Mouse (Mus musculus) G1E (cell line): ENCODE results near the gene Cntd1. TPM values are rescaled to one million over a fixed set of nuclear protein-coding genes. Genes with fewer than 3 reads are reported as not detected.

ENCODE experiments used
- ATAC-seq: 2 replicates; pipeline ENCODE4 v1.8.0; 2016; ENCODE audit warnings: mild to moderate bottlenecking; ENCODE audit not compliant: insufficient number of reproducible peaks, poor library complexity, low FRiP score, severe bottlenecking; ENCODE audit errors: extremely low read depth
- DNase-seq: peaks from one replicate; pipeline ENCODE4 v3.0.0; 2012; ENCODE audit warnings: low spot score
- H3K27me3 ChIP-seq: 2 replicates; pipeline ENCODE4 v1.6.1; 2012; ENCODE audit warnings: mild to moderate bottlenecking, low read length, inconsistent platforms; ENCODE audit not compliant: insufficient read depth
- H3K36me3 ChIP-seq: replicated peaks from 2 replicates; pipeline ENCODE3; 2012; ENCODE audit warnings: mild to moderate bottlenecking, inconsistent platforms
- H3K4me1 ChIP-seq: 2 replicates; pipeline ENCODE4 v1.6.1; 2012; ENCODE audit warnings: low read depth, low read length, inconsistent platforms, mixed read lengths; ENCODE audit not compliant: insufficient read depth
- H3K4me3 ChIP-seq: 2 replicates; pipeline ENCODE4 v1.5.1; 2012; ENCODE audit warnings: low read depth, mild to moderate bottlenecking, inconsistent platforms, low read length, moderate library complexity, mixed read lengths
- H3K9me3 ChIP-seq: replicated peaks from 2 replicates; pipeline ENCODE4 v1.6.1; 2012; ENCODE audit warnings: inconsistent platforms
- CTCF ChIP-seq: IDR thresholded peaks from 2 replicates; pipeline ENCODE4 v1.5.1; 2012; ENCODE audit warnings: low read depth, low read length, inconsistent platforms, mixed read lengths
- GATA1 ChIP-seq: IDR thresholded peaks from 2 replicates; pipeline ENCODE4 v1.6.1; 2012; ENCODE audit warnings: borderline replicate concordance, low read length, inconsistent platforms, mixed read lengths
- GATA2 ChIP-seq: IDR thresholded peaks from 2 replicates; pipeline ENCODE4 v1.6.1; 2012; ENCODE audit warnings: low read depth, low read length, inconsistent platforms, borderline replicate concordance
- POLR2AphosphoS5 ChIP-seq: IDR thresholded peaks from 2 replicates; pipeline ENCODE4 v1.6.1; 2012; ENCODE audit warnings: low read depth, low read length, inconsistent platforms; ENCODE audit not compliant: insufficient replicate concordance
- TAL1 ChIP-seq: conservative IDR thresholded peaks from 2 replicates; pipeline ENCODE4 v1.6.1; 2012; ENCODE audit warnings: low read depth, low read length, inconsistent platforms, mixed read lengths
- polyA plus RNA-seq: library from polyadenylated mRNA; stranded (reverse); fragments of >175 nt; gene quantifications from 2 replicates; pipeline ENCODE4 v1.2.3, GENCODE M21; 2012
- total RNA-seq, 2 experiments: library from RNA; stranded (forward) in 1 of 2; stranded (reverse) in 1 of 2; fragments of 200-1000 nt in 1 of 2; fragments of >200 nt in 1 of 2; fragmentation: Nextera tagmentation in 1 of 2; gene quantifications; 2 replicates each; pipeline ENCODE4 v1.2.3; 2014 to 2017

Gene Cntd1
- total and polyA plus RNA-seq, 3 experiments: 0.02 to 1.5 (median 1.1) TPM

DNA sequence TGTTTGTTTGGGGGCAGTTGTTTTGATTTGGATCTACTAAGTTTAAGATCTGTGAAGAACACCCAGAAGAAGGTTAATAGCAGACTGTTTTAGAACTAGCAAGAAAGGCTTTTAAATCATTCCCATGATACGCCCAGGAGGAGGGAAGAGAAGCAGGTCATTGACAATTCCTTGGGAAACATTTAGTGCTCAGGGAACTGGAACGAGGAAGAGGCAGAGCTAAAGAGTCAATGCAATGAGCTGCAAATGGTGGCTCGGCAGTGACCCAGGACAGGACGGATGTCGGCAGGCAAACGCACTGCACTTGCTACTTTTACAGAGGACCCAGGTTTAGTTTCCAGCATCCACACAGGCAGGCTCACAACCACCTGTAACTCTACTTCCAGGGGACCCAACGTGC, 2.0 kb downstream of the Cntd1 start:
- Histone ChIP-seq H3K9me3 (no peaks in the 10 kb centered on the region), H3K4me3 (no peak overlapping the region), H3K36me3 (peaks cover 34% of the 10 kb centered on the region), H3K27me3 (no peaks in the 10 kb centered on the region), H3K4me1 (peaks cover 39% of the 10 kb centered on the region)
- no peak for ATAC-seq
- TF ChIP-seq CTCF (no peak), GATA2 (no peak), GATA1 (no peak), POLR2AphosphoS5 (no peak), TAL1 (no peak)
- DNase-seq: no peak

DNA sequence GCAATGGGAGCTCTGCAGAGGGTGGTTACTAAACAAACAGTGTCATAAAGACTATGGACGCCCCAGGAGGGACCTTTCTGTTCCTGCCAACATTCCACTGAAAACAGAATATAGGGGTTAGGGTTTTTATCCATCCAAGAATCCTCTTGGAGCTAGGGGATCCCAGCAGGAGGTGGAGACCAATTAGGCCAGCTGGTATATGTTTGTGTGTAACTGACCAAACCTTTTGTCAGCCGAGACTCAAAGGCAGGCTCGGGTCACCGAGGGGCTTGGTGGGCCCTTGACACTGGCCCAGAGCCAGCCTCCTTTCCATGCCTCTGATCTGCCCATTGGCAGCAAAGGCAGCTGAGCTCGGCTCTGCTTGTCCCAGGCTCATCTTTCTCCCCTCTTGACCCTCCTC, 4.1 kb downstream of the Cntd1 start:
- peaks cover 30% of the 10 kb centered on the region for H3K36me3 ChIP-seq
- no peaks in the 10 kb centered on the region for H3K9me3 ChIP-seq
- TF ChIP-seq GATA1 (no peak), TAL1 (no peak), CTCF (no peak), GATA2 (no peak), POLR2AphosphoS5 (no peak)
- no peaks in the 10 kb centered on the region for H3K27me3 ChIP-seq
- ATAC-seq (no peak), DNase-seq (no peak)
- H3K4me1 ChIP-seq: peaks cover 18% of the 10 kb centered on the region
- H3K4me3 ChIP-seq: no peak overlapping the region

GRCm38 (mm10) chr11:101283805-101284204, 5.0 kb downstream of the Cntd1 start:
- no peaks in the 10 kb centered on the region for H3K27me3 ChIP-seq
- TF ChIP-seq POLR2AphosphoS5 (no peak), CTCF (no peak), GATA2 (no peak), TAL1 (no peak), GATA1 (no peak)
- H3K4me3 ChIP-seq: no peak overlapping the region
- H3K4me1 ChIP-seq: peaks cover 12% of the 10 kb centered on the region
- H3K36me3 ChIP-seq: peaks cover 37% of the 10 kb centered on the region
- DNase-seq (no peak), ATAC-seq (no peak)
- H3K9me3 ChIP-seq: no peaks in the 10 kb centered on the region

DNA sequence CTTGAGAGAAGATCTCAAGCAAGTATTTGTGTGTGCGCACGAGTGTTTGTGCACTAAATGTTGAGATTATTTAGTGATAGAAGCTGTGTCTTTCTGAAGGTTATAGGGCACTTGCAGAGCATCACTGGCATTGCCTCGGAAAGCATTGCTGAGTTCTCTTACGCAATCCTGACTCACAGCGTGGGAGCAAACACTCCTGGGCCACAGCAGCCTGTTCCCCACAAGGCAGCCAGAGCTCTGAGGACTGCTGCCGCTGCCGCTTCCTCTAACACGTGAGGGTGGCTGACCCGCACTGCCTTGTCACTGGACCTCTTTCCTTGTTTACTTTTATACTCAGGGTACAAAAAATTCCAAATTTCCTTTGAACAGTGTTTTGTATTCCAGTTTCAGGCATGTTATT, 8.5 kb downstream of the Cntd1 start:
- H3K27me3 ChIP-seq: no peaks in the 10 kb centered on the region
- H3K4me3 ChIP-seq: no peak overlapping the region
- H3K4me1 ChIP-seq: no peaks in the 10 kb centered on the region
- DNase-seq (no peak), ATAC-seq (no peak)
- H3K9me3 ChIP-seq: no peaks in the 10 kb centered on the region
- TF ChIP-seq GATA2 (no peak), TAL1 (no peak)
- peaks cover 72% of the 10 kb centered on the region for H3K36me3 ChIP-seq

- H3K36me3 ChIP-seq: peaks cover 96% of the 10 kb centered on the region
- H3K4me1 ChIP-seq: no peaks in the 10 kb centered on the region
- no peak for ATAC-seq
- H3K4me3 ChIP-seq: no peak overlapping the region
- H3K9me3 ChIP-seq: no peaks in the 10 kb centered on the region
- no peak for TF ChIP-seq CTCF
- no peak for TF ChIP-seq POLR2AphosphoS5
- TF ChIP-seq TAL1: no peak
- no peak for TF ChIP-seq GATA1
- TF ChIP-seq GATA2: no peak
- DNase-seq: no peak
- no peaks in the 10 kb centered on the region for H3K27me3 ChIP-seq
Measured at GRCm38 (mm10) chr11:101291231-101291630, 12.4 kb downstream of the Cntd1 start.

DNA sequence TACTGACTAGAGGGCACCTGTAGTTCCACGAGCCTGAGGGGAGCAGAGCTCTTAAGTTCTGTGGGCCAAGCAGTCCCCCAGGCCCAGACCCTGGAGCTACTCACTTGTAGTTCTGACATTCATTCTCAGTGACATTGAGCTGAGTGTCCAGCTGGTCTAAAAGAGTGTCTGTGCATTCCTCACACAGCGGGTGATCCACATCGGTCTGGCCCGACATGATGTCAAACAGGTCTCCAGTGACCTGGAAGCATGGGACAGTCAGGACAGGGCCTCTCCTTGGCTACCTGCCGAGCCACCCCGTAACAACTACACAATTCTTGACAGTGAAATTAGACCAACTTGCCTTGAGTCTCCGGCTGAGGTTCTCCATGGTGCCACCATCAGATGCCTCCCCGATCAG, 16.4 kb downstream of the Cntd1 start:
- Histone ChIP-seq H3K4me1 (peaks cover 6% of the 10 kb centered on the region), H3K4me3 (no peak overlapping the region), H3K27me3 (no peaks in the 10 kb centered on the region), H3K36me3 (peaks cover 100% of the 10 kb centered on the region), H3K9me3 (no peaks in the 10 kb centered on the region)
- ATAC-seq (no peak), DNase-seq (no peak)
- TF ChIP-seq TAL1 (no peak), POLR2AphosphoS5 (no peak), CTCF (no peak), GATA1 (no peak), GATA2 (no peak)

DNA sequence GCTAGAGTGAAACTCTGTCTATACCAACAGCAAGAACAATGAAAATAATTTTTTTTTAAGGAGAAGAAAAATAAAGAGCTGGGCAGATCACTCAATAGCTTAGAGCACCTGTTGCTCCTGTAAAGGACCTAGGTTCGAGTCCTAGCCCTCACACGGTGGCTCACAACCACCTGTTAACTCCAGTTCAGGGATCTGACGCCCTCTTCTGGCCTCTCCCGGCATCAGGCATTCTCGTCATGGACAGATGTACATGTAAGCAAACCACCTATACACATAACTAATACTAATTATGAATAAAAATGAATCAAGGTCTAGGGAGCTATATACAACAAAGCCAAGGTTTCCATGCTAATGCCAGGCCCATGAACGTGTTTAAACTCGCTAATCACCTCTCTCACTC, 22.1 kb downstream of the Cntd1 start:
- no peaks in the 10 kb centered on the region for H3K9me3 ChIP-seq
- ATAC-seq: no peak
- H3K36me3 ChIP-seq: peaks cover 53% of the 10 kb centered on the region
- no peaks in the 10 kb centered on the region for H3K27me3 ChIP-seq
- no peak for TF ChIP-seq TAL1
- peak overlapping the region; percentile 83 for H3K4me3 ChIP-seq
- no peak for DNase-seq
- peaks cover 28% of the 10 kb centered on the region for H3K4me1 ChIP-seq
